Mouse (Mus musculus): ENCODE data around the gene Mkrn2os. TPM values are rescaled to one million over a fixed set of nuclear protein-coding genes. Genes with fewer than 3 reads are reported as not detected.

The Mkrn2os gene
- total and polyA plus RNA-seq, 3 experiments: not detected

GRCm38 (mm10) chr6:115610301-115610700, 17.9 kb upstream of the Mkrn2os start:
- TF ChIP-seq MXI1 (IDR thresholded peaks at IDR 0.05; ENCODE audit: low read depth, low read length): no peak
- TF ChIP-seq JUND (conservative IDR thresholded peaks at IDR 0.05; ENCODE audit: low read depth, low read length): no peak
- TF ChIP-seq CHD2 (IDR thresholded peaks at IDR 0.05; ENCODE audit: low read length): no peak
- TF ChIP-seq MYC (IDR thresholded peaks at IDR 0.05; ENCODE audit: low read depth, low read length): no peak
- no peak for TF ChIP-seq POLR2AphosphoS2 (IDR thresholded peaks at IDR 0.05; ENCODE audit: low read depth, low read length)
- TF ChIP-seq ZC3H11A (IDR thresholded peaks at IDR 0.05; ENCODE audit: low read depth, low read length): no peak
- TF ChIP-seq SIN3A (IDR thresholded peaks at IDR 0.05; ENCODE audit: low read length): no peak
- TF ChIP-seq TBP (conservative IDR thresholded peaks at IDR 0.05; ENCODE audit: low read depth, low read length): no peak
- no peak for TF ChIP-seq POLR2A (IDR thresholded peaks at IDR 0.05; ENCODE audit: low read depth, low read length)
- TF ChIP-seq GABPA (IDR thresholded peaks at IDR 0.05; ENCODE audit: insufficient replicate concordance, low read depth, low read length): no peak
- TF ChIP-seq MAX (IDR thresholded peaks at IDR 0.05; ENCODE audit: low read length): no peak
- TF ChIP-seq MAZ (IDR thresholded peaks at IDR 0.05; ENCODE audit: low read depth, low read length): no peak
- no peak for TF ChIP-seq HCFC1 (IDR thresholded peaks at IDR 0.05; ENCODE audit: low read depth, low read length)
- no peak for TF ChIP-seq USF1 (IDR thresholded peaks at IDR 0.05; ENCODE audit: low read depth, low read length)
- no peak for TF ChIP-seq EP300 (IDR thresholded peaks at IDR 0.05; ENCODE audit: low read length)
- TF ChIP-seq BHLHE40 (IDR thresholded peaks at IDR 0.05; ENCODE audit: low read depth, low read length): no peak
- no peak for TF ChIP-seq NRF1 (IDR thresholded peaks at IDR 0.05; ENCODE audit: low read depth, low read length)
- TF ChIP-seq SMC3 (IDR thresholded peaks at IDR 0.05; ENCODE audit: low read depth, low read length): no peak
- Histone ChIP-seq H3K9ac (ENCODE audit: insufficient read depth, low read depth) (no peak overlapping the region), H3K27ac (ENCODE audit: insufficient read depth, low read depth) (no peak overlapping the region), H3K9me3 (replicated peaks; ENCODE audit: low read length) (no peaks in the 10 kb centered on the region), H3K79me2 (replicated peaks; ENCODE audit: control insufficient read depth, extremely low read depth, insufficient read depth, poor library complexity, severe bottlenecking) (no peaks in the 10 kb centered on the region), H3K27me3 (replicated peaks) (no peaks in the 10 kb centered on the region), H3K4me3 (replicated peaks in 1 of 3; ENCODE audit: low read depth in 2 of 3, low read length in 2 of 3, poor library complexity in 1 of 3) (no peak overlapping the region), H3K4me2 (ENCODE audit: insufficient read depth, low read depth, poor library complexity, severe bottlenecking) (no peak overlapping the region), H3K36me3 (replicated peaks in 1 of 2; ENCODE audit: control insufficient read depth in 1 of 2, insufficient read depth in 1 of 2, low read length in 1 of 2) (peaks cover 45 to 83% of the 10 kb centered on the region in 2 experiments), H3K4me1 (ENCODE audit: control insufficient read depth in 1 of 2, insufficient read depth in 2 of 2) (no peaks in the 10 kb centered on the region; a peak in 1 of 4 replicates)
- in situ Hi-C loops (cut with MboI; ENCODE audit: low pct_ligation_motif_present, low pct_unique_long_range_greater_than_20kb, low sequenced_read_pairs) (no loop called here), dilution Hi-C loops (cut with MboI; ENCODE audit: extremely low pct_ligation_motif_present, extremely low pct_unique_long_range_greater_than_20kb, low sequenced_read_pairs) (no loop called here)
- no peak for DNase-seq (ENCODE audit: extremely low read depth)

- no peak overlapping the region for H3K27ac ChIP-seq (ENCODE audit: insufficient read depth, low read depth)
- no peak overlapping the region for H3K9ac ChIP-seq (ENCODE audit: insufficient read depth, low read depth)
- peaks cover 0 to 1% of the 10 kb centered on the region in 2 experiments; a peak in 2 of 4 replicates for H3K4me1 ChIP-seq (ENCODE audit: control insufficient read depth in 1 of 2, insufficient read depth in 2 of 2)
- TF ChIP-seq SMC3 (IDR thresholded peaks at IDR 0.05; ENCODE audit: low read depth, low read length) (peak; percentile 70), CTCF (conservative IDR thresholded peaks at IDR 0.05 in 1 of 2, IDR thresholded peaks at IDR 0.05 in 1 of 2; ENCODE audit: low read depth in 2 of 2, low read length in 2 of 2) (peak; percentile 28 to 67; a peak in 3 of 4 replicates), IRF4 (IDR thresholded peaks at IDR 0.05; ENCODE audit: low read depth, low read length) (no peak), RAD21 (IDR thresholded peaks at IDR 0.05; ENCODE audit: low read depth, low read length) (peak; percentile 38), POLR2AphosphoS2 (IDR thresholded peaks at IDR 0.05; ENCODE audit: low read depth, low read length) (no peak)
- H3K27me3 ChIP-seq (replicated peaks): no peaks in the 10 kb centered on the region
- in situ Hi-C loops (cut with MboI; ENCODE audit: low pct_ligation_motif_present, low pct_unique_long_range_greater_than_20kb, low sequenced_read_pairs): no loop called here
- peaks cover 37 to 80% of the 10 kb centered on the region in 2 experiments for H3K36me3 ChIP-seq (replicated peaks in 1 of 2; ENCODE audit: control insufficient read depth in 1 of 2, insufficient read depth in 1 of 2, low read length in 1 of 2)
- no peaks in the 10 kb centered on the region for H3K79me2 ChIP-seq (replicated peaks; ENCODE audit: control insufficient read depth, extremely low read depth, insufficient read depth, poor library complexity, severe bottlenecking)
- peak; percentile 35 for DNase-seq (ENCODE audit: extremely low read depth)
- dilution Hi-C loops (cut with MboI; ENCODE audit: extremely low pct_ligation_motif_present, extremely low pct_unique_long_range_greater_than_20kb, low sequenced_read_pairs): no loop called here
- H3K4me3 ChIP-seq (replicated peaks in 1 of 3; ENCODE audit: low read depth in 2 of 3, low read length in 2 of 3, poor library complexity in 1 of 3): no peak overlapping the region
- no peak overlapping the region for H3K4me2 ChIP-seq (ENCODE audit: insufficient read depth, low read depth, poor library complexity, severe bottlenecking)
- H3K9me3 ChIP-seq (replicated peaks; ENCODE audit: low read length): no peaks in the 10 kb centered on the region
Observed at GRCm38 (mm10) chr6:115609121-115609520, 16.7 kb upstream of the Mkrn2os start.
